Mouse (Mus musculus): Measurements from ENCODE around the gene Nlrp14.
"Not testable (repeated sequence)": the region's sequence is repeated elsewhere in the genome, so short reads cannot be mapped to it uniquely, and the experiment has no call there.

Gene Nlrp14

DNA sequence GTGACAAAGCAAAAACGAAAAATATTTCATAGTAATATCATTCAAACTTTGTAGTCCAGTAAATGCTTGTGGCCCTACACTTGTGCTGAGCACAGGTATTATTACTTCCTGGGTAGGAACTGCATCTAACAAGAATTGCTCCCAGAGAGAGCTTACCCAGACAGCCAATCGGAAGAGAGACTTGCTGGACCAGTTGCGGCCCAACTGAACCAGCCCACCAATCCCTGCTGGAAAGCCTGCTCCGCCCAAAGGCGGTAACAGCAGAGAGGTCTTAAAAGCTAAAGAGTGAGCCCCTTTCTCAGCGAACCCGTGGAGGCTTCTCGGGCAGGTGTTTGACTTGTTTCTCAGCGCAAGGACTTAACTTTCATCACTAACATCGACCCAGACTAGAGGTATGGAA lies at the start of gene Nlrp14:
TSS of gene Nlrp14 (plus strand) at position 301 of the 400 bp plus-strand sequence.
- no peak for DNase-seq (ENCODE audit: low read depth, low spot score)

- DNase-seq (ENCODE audit: low read depth, low spot score) = not testable (repeated sequence)
Measured at GRCm38 (mm10) chr7:107130983-107131382, 35.8 kb upstream of the Nlrp14 start, which contains the start of gene Olfr715. TSS of gene Olfr715 (minus strand) at chr7:107131083.

DNA sequence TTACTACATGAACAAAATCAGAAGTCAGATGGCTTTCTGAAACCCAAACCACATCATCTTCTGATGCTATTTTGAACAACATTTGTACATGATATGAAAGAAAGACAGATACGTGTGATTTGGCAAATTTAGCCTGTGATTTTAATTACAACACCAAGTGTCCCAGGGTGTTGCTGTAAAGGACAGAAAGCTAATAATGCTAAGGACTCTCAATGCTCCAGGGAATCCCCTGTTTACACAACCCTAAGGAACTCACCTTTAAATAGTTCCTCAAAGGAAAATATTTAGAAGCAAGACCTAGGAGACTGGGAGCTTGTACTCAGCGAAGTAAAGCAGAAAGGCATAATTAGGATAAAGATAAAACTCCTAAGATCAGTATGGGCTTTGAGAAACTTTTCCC lies 28.8 kb upstream of the Nlrp14 start, which contains the start of gene Olfr716:
TSS of gene Olfr716 (plus strand) at position 301 of the 400 bp plus-strand sequence.
- DNase-seq (ENCODE audit: low read depth, low spot score) = not testable (repeated sequence)

- DNase-seq (ENCODE audit: low read depth, low spot score) = no peak
Measured at GRCm38 (mm10) chr7:107180406-107180805, 13.6 kb downstream of the Nlrp14 start.

- no peak for DNase-seq (ENCODE audit: low read depth, low spot score)
Measured at GRCm38 (mm10) chr7:107201817-107202216, 35.0 kb downstream of the Nlrp14 start.

GRCm38 (mm10) chr7:107207843-107208242 lies 41.1 kb downstream of the Nlrp14 start:
- DNase-seq (ENCODE audit: low read depth, low spot score) = no peak

DNA sequence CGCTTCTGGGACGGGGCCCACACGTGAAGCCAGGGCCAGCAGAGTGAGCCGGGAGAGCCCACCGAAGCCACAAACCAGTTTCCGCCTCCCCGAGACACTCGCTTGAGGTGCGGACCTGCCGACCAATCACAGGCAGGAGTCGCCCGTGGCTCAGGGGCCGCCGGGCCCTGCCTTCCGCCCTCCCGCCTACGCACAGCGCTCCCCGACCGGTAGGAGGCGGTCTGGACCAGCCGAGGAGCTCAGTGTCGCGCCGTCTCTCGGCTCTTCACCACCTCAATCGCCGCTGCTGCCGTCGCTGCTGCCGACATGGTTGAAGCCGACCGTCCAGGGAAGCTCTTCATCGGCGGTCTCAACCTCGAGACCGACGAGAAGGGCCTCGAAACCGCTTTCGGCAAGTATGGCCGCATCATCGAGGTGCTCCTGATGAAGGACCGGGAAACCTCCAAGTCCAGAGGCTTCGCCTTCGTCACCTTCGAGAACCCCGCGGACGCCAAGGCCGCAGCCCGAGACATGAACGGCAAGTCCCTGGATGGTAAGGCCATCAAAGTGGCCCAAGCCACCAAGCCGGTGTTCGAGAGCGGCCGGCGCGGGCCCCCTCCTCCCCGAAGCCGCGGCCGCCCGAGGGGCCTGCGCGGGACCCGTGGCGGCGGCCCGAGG lies 42.5 kb downstream of the Nlrp14 start, which contains the start of gene Rbmxl2:
TSS of gene Rbmxl2 (plus strand) at position 242 of the 657 bp plus-strand sequence.
- DNase-seq (ENCODE audit: low read depth, low spot score) = no peak

DNA sequence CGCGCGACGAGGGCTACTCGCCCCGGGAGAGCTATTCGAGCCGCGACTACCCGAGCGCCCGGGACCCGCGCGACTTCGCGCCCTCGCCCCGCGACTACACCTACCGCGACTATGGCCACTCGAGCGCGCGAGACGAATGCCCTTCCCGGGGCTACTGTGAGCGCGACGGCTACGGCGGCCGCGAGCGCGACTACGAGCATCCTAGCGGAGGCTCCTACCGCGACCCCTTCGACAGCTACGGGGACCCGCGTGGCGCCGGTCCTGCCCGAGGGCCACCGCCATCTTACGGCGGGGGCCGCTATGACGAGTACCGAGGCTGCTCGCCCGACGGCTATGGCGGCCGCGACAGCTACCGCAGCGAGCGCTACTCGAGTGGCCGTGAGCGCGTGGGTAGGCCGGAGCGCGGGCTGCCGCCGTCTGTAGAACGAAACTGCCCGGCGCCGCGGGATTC lies 43.4 kb downstream of the Nlrp14 start:
- DNase-seq (ENCODE audit: low read depth, low spot score) = no peak

DNA sequence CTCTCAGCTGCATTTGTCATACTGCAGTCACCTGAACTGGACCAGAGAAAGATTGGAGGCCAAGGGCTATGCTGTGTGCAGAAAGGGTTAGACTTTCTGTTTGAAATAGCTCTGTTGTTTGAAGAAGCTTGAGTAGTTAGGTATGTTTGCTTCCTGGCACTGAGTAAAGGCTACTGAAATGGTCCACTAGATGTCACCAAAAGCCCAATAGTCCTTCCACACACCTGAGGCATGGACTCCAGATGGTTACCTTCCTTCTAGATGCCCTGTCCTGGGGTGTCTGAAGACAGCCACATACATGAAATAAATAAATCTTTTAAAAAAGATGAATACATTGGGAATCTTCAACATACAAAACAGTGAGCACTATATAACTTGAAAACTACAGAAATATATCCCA lies 48.9 kb downstream of the Nlrp14 start:
- DNase-seq (ENCODE audit: low read depth, low spot score) = no peak

GRCm38 (mm10) chr7:107216845-107217244 lies 50.1 kb downstream of the Nlrp14 start:
- DNase-seq (ENCODE audit: low read depth, low spot score) = no peak

DNA sequence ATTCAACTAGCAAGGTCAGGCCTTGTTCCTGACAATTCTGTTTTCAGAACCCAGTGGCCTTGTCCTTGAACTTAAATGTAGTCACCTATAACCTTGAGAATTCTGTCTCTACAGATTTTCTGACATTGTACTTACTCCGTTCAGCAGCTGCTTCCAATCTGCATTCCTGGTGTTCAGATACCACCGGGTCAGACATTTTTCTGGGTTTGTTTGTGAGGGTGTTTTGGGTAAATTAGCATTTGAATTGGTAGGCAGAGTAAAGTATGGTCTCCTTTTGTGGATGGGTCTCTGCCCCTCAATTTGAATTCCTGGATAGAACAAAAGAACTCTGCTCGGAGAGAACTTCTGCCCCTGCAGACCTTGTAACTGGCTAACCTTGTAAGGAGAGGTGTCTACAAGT lies 70.1 kb downstream of the Nlrp14 start:
- no peak for DNase-seq (ENCODE audit: low read depth, low spot score)

DNA sequence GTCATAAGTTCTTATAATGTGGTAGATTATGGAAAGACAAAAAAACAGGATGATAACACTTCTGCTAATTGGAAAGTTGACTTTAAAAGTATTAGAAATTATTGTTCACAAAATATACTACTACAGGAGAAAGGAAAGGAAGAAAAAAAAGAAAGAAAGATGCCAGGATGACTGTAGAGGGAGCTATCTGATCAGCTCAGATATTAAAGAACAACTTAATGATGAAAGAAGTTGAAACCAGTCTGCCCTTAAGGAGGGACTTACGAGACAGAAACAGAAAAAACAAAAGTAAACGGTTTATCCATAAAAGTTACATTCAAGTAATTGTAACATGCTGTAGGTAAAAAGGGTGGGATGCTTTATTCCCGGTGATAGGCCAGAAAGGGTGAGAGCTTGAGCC lies 70.7 kb downstream of the Nlrp14 start:
- no peak for DNase-seq (ENCODE audit: low read depth, low spot score)

- DNase-seq (ENCODE audit: low read depth, low spot score) = no peak
Measured at GRCm38 (mm10) chr7:107241371-107241883, 74.6 kb downstream of the Nlrp14 start.
